Mouse (Mus musculus): ENCODE measurements around the gene Majin.

- TF ChIP-seq CTCF (IDR thresholded peaks at IDR 0.05; ENCODE audit: control insufficient read depth, insufficient read depth, insufficient read length) = no peak
- TF ChIP-seq MYOD1 (IDR thresholded peaks at IDR 0.05; ENCODE audit: control insufficient read depth, insufficient read length, low read depth) = no peak
- TF ChIP-seq MAX (IDR thresholded peaks at IDR 0.05) = no peak
- TF ChIP-seq USF1 (IDR thresholded peaks at IDR 0.05; ENCODE audit: low read depth) = no peak
Measured at GRCm38 (mm10) chr19:6178775-6179174, 5.4 kb upstream of the Majin start.

Data from C2C12 (cell line).